Mouse (Mus musculus) cortical plate, adult 2 months (tissue): ENCODE data around the gene Sept8.

Experiments
- CTCF ChIP-seq: fragments of 200-500 bp; IDR thresholded peaks from 2 replicates; pipeline ENCODE4 v1.5.1; 2011; ENCODE audit warnings: mild to moderate bottlenecking, control low read depth, low read length; ENCODE audit not compliant: insufficient read depth; ENCODE audit errors: extremely low read depth
- POLR2A ChIP-seq: fragments of 200-500 bp; IDR thresholded peaks from 2 replicates; pipeline ENCODE4 v1.6.1; 2011; ENCODE audit warnings: mild to moderate bottlenecking, low read length, control low read depth; ENCODE audit not compliant: insufficient read depth; ENCODE audit errors: extremely low read depth

DNA sequence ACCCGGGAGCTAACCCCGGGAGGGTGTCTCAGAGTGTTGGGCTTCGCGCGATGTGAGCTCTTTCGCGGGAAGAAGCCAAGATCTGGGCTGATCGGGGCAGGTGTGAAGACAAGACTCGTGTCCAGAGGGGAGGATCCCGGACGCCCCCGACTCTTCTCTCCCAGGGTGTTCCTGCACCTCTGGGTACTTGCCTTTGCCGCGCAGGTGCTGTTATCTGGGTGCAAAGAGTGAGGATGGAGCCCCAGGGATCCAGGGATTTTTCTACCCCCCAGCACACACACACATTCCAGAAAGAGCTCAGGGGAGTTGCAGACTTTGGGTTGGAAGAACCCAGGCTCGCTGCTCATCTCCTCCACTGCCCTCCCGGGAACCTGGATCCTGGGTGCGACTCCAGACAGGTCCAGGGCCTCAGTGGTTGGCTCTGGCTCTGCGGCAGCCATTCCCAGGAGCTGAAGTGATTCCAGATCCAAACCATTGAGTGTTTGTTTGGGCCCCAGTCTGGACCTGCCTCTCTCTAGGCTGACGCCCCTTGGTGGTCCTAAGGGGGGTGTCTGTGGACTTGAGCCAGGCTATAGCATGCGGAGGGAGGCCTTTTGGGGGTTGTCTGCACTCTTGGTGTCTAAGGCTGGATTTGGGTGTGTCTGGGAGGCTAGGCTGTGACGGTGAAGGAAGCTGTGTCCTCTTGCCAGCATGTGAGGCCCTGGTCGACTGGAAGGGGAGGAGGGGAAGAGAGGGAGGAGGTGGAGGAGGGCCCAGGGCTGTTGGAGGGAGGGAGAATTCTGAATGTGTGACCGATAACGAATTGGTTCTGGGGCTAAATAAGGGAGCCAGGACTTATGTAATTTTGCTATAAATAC lies 1.3 kb downstream of the Sept8 start:
- TF ChIP-seq POLR2A (peak; percentile 94), CTCF (no peak)
